Comparison of ENCODE assay signal across 23 mouse cellular contexts in genomic region chr17:79029226-79029625, GRCm38 (mm10). TPM values are rescaled to one million over a fixed set of nuclear protein-coding genes. Genes with fewer than 3 reads are reported as not detected.
DNase-seq lines count a peak whose midpoint lies in the region; ATAC-seq and TF ChIP-seq lines count a peak whose summit lies in the region.
"Had no signal": no experiment of that assay in that cellular context is flagged by ENCODE, and none has a peak within 500 bp of the region (broad histone marks: within the 10 kb centered on the region; RNA-seq: fewer than 3 reads in every experiment).

No protein-coding gene starts in this region.

- TF ChIP-seq POLR2A in kidney, adult 2 months (IDR thresholded peaks at IDR 0.05; ENCODE audit: low read depth, low read length), result no peak
- TF ChIP-seq POLR2A in liver, adult 2 months (IDR thresholded peaks at IDR 0.05; ENCODE audit: extremely low read depth, insufficient read depth, low read length), result no peak

- no peaks in the 10 kb centered on the region for H3K9me3 ChIP-seq in liver, embryonic 12.5 days (replicated peaks)
- H3K9me3 ChIP-seq in midbrain, embryonic 11.5 days (ENCODE audit: control insufficient read depth, low read length), result no peaks in the 10 kb centered on the region
- no peaks in the 10 kb centered on the region for H3K9me3 ChIP-seq in midbrain, embryonic 16.5 days (replicated peaks; ENCODE audit: control insufficient read depth, low read length, poor library complexity, severe bottlenecking)
- H3K9me3 ChIP-seq: embryonic facial prominence, embryonic 10.5 days; embryonic facial prominence, embryonic 12.5 days; forebrain, embryonic 13.5 days; forebrain, embryonic 15.5 days; G1E had no signal

- no peak overlapping the region for H3K27ac ChIP-seq in kidney, adult 2 months (ENCODE audit: insufficient read depth, low read depth, low read length)
- peak overlapping the region; percentile 19 for H3K27ac ChIP-seq in liver, adult 2 months (replicated peaks; ENCODE audit: insufficient read depth, low read depth, low read length)
- no peak overlapping the region for H3K27ac ChIP-seq in liver, embryonic 12.5 days
- H3K27ac ChIP-seq in midbrain, embryonic 11.5 days (ENCODE audit: low read depth, low read length), result no peak overlapping the region
- no peak overlapping the region for H3K27ac ChIP-seq in midbrain, embryonic 16.5 days (ENCODE audit: low read length)
- H3K27ac ChIP-seq: embryonic facial prominence, embryonic 10.5 days; embryonic facial prominence, embryonic 12.5 days; forebrain, embryonic 13.5 days; forebrain, embryonic 15.5 days had no signal

- H3K27me3 ChIP-seq in kidney, adult 2 months (replicated peaks; ENCODE audit: control insufficient read depth, insufficient read depth, low read length), result no peaks in the 10 kb centered on the region
- H3K27me3 ChIP-seq in liver, adult 2 months (ENCODE audit: control insufficient read depth, insufficient read depth, low read length), result no peaks in the 10 kb centered on the region
- H3K27me3 ChIP-seq in liver, embryonic 12.5 days (replicated peaks), result no peaks in the 10 kb centered on the region
- H3K27me3 ChIP-seq in midbrain, embryonic 11.5 days (ENCODE audit: control insufficient read depth, insufficient read depth, low read length), result no peaks in the 10 kb centered on the region
- no peaks in the 10 kb centered on the region for H3K27me3 ChIP-seq in midbrain, embryonic 16.5 days (ENCODE audit: control insufficient read depth, insufficient read depth, low read depth, low read length)
- H3K27me3 ChIP-seq: CH12.LX; embryonic facial prominence, embryonic 12.5 days; forebrain, embryonic 13.5 days; forebrain, embryonic 15.5 days had no signal

- H3K4me2 ChIP-seq in liver, embryonic 12.5 days, result no peak overlapping the region
- no peak overlapping the region for H3K4me2 ChIP-seq in midbrain, embryonic 11.5 days
- H3K4me2 ChIP-seq in midbrain, embryonic 16.5 days (ENCODE audit: low read length), result no peak overlapping the region
- H3K4me2 ChIP-seq: embryonic facial prominence, embryonic 12.5 days; forebrain, embryonic 13.5 days; forebrain, embryonic 15.5 days had no signal

- H3K4me1 ChIP-seq in kidney, adult 2 months (ENCODE audit: control insufficient read depth, insufficient read depth, low read length), result no peaks in the 10 kb centered on the region
- H3K4me1 ChIP-seq in liver, adult 2 months (ENCODE audit: control insufficient read depth, insufficient read depth, low read length), result peaks cover 5% of the 10 kb centered on the region; the same call in 1 of the 2 replicates
- no peaks in the 10 kb centered on the region for H3K4me1 ChIP-seq in liver, embryonic 12.5 days
- no peaks in the 10 kb centered on the region for H3K4me1 ChIP-seq in midbrain, embryonic 11.5 days (ENCODE audit: control insufficient read depth, insufficient read depth, low read length)
- H3K4me1 ChIP-seq in midbrain, embryonic 16.5 days (ENCODE audit: control insufficient read depth, insufficient read depth, low read length), result no peaks in the 10 kb centered on the region
- H3K4me1 ChIP-seq: embryonic facial prominence, embryonic 12.5 days; forebrain, embryonic 13.5 days; forebrain, embryonic 15.5 days had no signal

- WGBS in kidney, adult 2 months, result 32% methylated on average over 3 of the region's 3 CpGs
- WGBS in liver, adult 2 months, result 15% methylated on average over 3 of the region's 3 CpGs
- WGBS in liver, embryonic 12.5 days (ENCODE audit: insufficient replicate concordance), result 49% methylated on average over 3 of the region's 3 CpGs
- 89% methylated on average over 3 of the region's 3 CpGs for WGBS in midbrain, embryonic 11.5 days
- WGBS in midbrain, embryonic 16.5 days, result 94% methylated on average over 3 of the region's 3 CpGs

- DNase-seq in kidney, adult 2 months, result peak; percentile 36
- no peak for DNase-seq in kidney, postnatal 10 days
- peak; percentile 85 for DNase-seq in liver, adult 2 months (ENCODE audit: extremely low read depth, low read depth, low spot score)
- DNase-seq in midbrain, embryonic 11.5 days (ENCODE audit: low spot score, missing footprints), result peak; percentile 54
- no peak for DNase-seq in heart, adult 9 months (ENCODE audit: low spot score in 2 of 2)
- DNase-seq: adrenal gland, adult 8-10 months; adrenal gland, postnatal 14 days; adrenal gland, postnatal 36 days; B cell, adult 2 months; cerebellum, adult 11-12 months; cerebellum, adult 2 months; cerebellum, adult 9-10 months; cerebellum, postnatal 10 days; cerebellum, postnatal 25 days had no signal

- no peak for ATAC-seq in liver, embryonic 12.5 days
- no peak for ATAC-seq in midbrain, embryonic 11.5 days (ENCODE audit: low FRiP score)
- no peak for ATAC-seq in midbrain, embryonic 16.5 days
- ATAC-seq: CD4-positive, CD25-positive, alpha-beta regulatory T cell, adult 4 months; forebrain, embryonic 13.5 days; forebrain, embryonic 15.5 days had no signal

- H3K9ac ChIP-seq in liver, adult 2 months (ENCODE audit: low read depth, low read length), result peak overlapping the region; percentile 65
- no peak overlapping the region for H3K9ac ChIP-seq in liver, embryonic 12.5 days
- no peak overlapping the region for H3K9ac ChIP-seq in midbrain, embryonic 11.5 days (ENCODE audit: low read length)
- H3K9ac ChIP-seq in midbrain, embryonic 16.5 days (ENCODE audit: low read depth, low read length), result no peak overlapping the region
- H3K9ac ChIP-seq: embryonic facial prominence, embryonic 12.5 days; forebrain, embryonic 13.5 days; forebrain, embryonic 15.5 days had no signal

- TF ChIP-seq CTCF in kidney, adult 2 months (conservative IDR thresholded peaks at IDR 0.05; ENCODE audit: insufficient read depth, insufficient read length, low read depth, low read length), result no peak
- no peak for TF ChIP-seq CTCF in liver, adult 2 months (IDR thresholded peaks at IDR 0.05; ENCODE audit: low read depth, low read length)

- H3K4me3 ChIP-seq in kidney, adult 2 months (ENCODE audit: insufficient read depth, low read depth, low read length), result no peak overlapping the region; the same call in 1 of the 2 replicates
- H3K4me3 ChIP-seq in liver, adult 2 months (ENCODE audit: insufficient read depth, low read depth, low read length), result peak overlapping the region; percentile 55
- H3K4me3 ChIP-seq in liver, embryonic 12.5 days, result no peak overlapping the region
- no peak overlapping the region for H3K4me3 ChIP-seq in midbrain, embryonic 11.5 days (ENCODE audit: low read depth, low read length)
- no peak overlapping the region for H3K4me3 ChIP-seq in midbrain, embryonic 16.5 days (ENCODE audit: low read depth, low read length)
- H3K4me3 ChIP-seq: embryonic facial prominence, embryonic 10.5 days; embryonic facial prominence, embryonic 12.5 days; forebrain, embryonic 13.5 days; forebrain, embryonic 15.5 days had no signal

- peaks cover 3% of the 10 kb centered on the region; the same call in 1 of the 2 replicates for H3K79me2 ChIP-seq in liver, adult 2 months (ENCODE audit: control insufficient read depth, insufficient read depth, low read length)

- no peaks in the 10 kb centered on the region for H3K36me3 ChIP-seq in kidney, adult 2 months (ENCODE audit: control insufficient read depth, insufficient read depth, low read length)
- no peaks in the 10 kb centered on the region for H3K36me3 ChIP-seq in liver, adult 2 months (ENCODE audit: control insufficient read depth, insufficient read depth, low read length)
- H3K36me3 ChIP-seq in liver, embryonic 12.5 days, result no peaks in the 10 kb centered on the region
- no peaks in the 10 kb centered on the region for H3K36me3 ChIP-seq in midbrain, embryonic 11.5 days (ENCODE audit: control insufficient read depth, insufficient read depth, low read length)
- no peaks in the 10 kb centered on the region for H3K36me3 ChIP-seq in midbrain, embryonic 16.5 days (ENCODE audit: control insufficient read depth, insufficient read depth, low read length)
- H3K36me3 ChIP-seq: embryonic facial prominence, embryonic 10.5 days; embryonic facial prominence, embryonic 12.5 days; forebrain, embryonic 15.5 days; G1E had no signal

RNA-seq across cellular contexts. Expression of gene Prkd3, which starts 8.6 kb away (rescaled TPM):
- 9.4 and 10.3 TPM in 2 replicates for polyA plus RNA-seq in kidney, adult 2 months (2012; rRNA removed)
- 191 and 211 TPM in 2 replicates for total RNA-seq in liver, adult 2 months (2014; rRNA removed)
- 71.8 and 79.6 TPM in 2 replicates for polyA plus RNA-seq in liver, adult 2 months (2012; rRNA removed)
- polyA plus RNA-seq in liver, embryonic 12.5 days (2016; fragmentation: Nextera tagmentation; extraction: Ambion mirVana), result 12.9 and 13.3 TPM in 2 replicates
- 48.0 and 48.5 TPM in 2 replicates for polyA plus RNA-seq in midbrain, embryonic 11.5 days (2014; fragmentation: Nextera tagmentation; extraction: Ambion mirVana)
- 9.8 and 10.3 TPM in 2 replicates for polyA plus RNA-seq in midbrain, embryonic 16.5 days (2015; fragmentation: Nextera tagmentation; extraction: Ambion mirVana)
- total RNA-seq: CH12.LX had no signal
- polyA plus RNA-seq: G1E had no signal

RNA-seq across cellular contexts. Expression of gene Qpct, which starts 22.5 kb away (rescaled TPM):
- 2.3 and 2.7 TPM in 2 replicates for polyA plus RNA-seq in kidney, adult 2 months (2012; rRNA removed)
- 17.6 and 26.6 TPM in 2 replicates for total RNA-seq in liver, adult 2 months (2014; rRNA removed)
- polyA plus RNA-seq in liver, adult 2 months (2012; rRNA removed), result 9.8 and 12.1 TPM in 2 replicates
- 10.0 and 11.7 TPM in 2 replicates for polyA plus RNA-seq in liver, embryonic 12.5 days (2016; fragmentation: Nextera tagmentation; extraction: Ambion mirVana)
- 8.5 and 10.5 TPM in 2 replicates for polyA plus RNA-seq in midbrain, embryonic 11.5 days (2014; fragmentation: Nextera tagmentation; extraction: Ambion mirVana)
- 27.3 and 28.8 TPM in 2 replicates for polyA plus RNA-seq in midbrain, embryonic 16.5 days (2015; fragmentation: Nextera tagmentation; extraction: Ambion mirVana)
- total RNA-seq: CH12.LX had no signal
- polyA plus RNA-seq: G1E had no signal

Comparison
In these comparisons a context has a peak if more than half of its experiments do, and no peak if none do; other contexts are left out.
1. DNase-seq: peak in kidney, adult 2 months (single experiment), liver, adult 2 months (single experiment) and midbrain, embryonic 11.5 days (single experiment); none in kidney, postnatal 10 days (single experiment) and heart, adult 9 months (0 of 2).